Mouse (Mus musculus) natural killer cell, adult 2 months (primary cell): ENCODE results near the gene 1700001C19Rik.

ENCODE experiments used
- DNase-seq, 2 experiments: peaks; one replicate each; pipeline ENCODE4 v3.0.0; 2022; ENCODE audit warnings: low spot score in 2 of 2

The 1700001C19Rik gene

GRCm38 (mm10) chr17:47462209-47462608 is 25.0 kb upstream of the 1700001C19Rik start:
- DNase-seq: no peak

- no peak for DNase-seq
Measured at GRCm38 (mm10) chr17:47461688-47462087, 24.5 kb upstream of the 1700001C19Rik start.

- no peak for DNase-seq
Measured at GRCm38 (mm10) chr17:47459341-47459919, 22.3 kb upstream of the 1700001C19Rik start.

GRCm38 (mm10) chr17:47458936-47459335 is 21.8 kb upstream of the 1700001C19Rik start:
- no peak for DNase-seq

- no peak for DNase-seq
Measured at GRCm38 (mm10) chr17:47458310-47458709, 21.1 kb upstream of the 1700001C19Rik start.

GRCm38 (mm10) chr17:47454675-47455074 is 17.5 kb upstream of the 1700001C19Rik start:
- no peak for DNase-seq

GRCm38 (mm10) chr17:47452886-47453285 is 15.7 kb upstream of the 1700001C19Rik start:
- no peak for DNase-seq

- DNase-seq: no peak
Measured at GRCm38 (mm10) chr17:47450880-47451565, 13.8 kb upstream of the 1700001C19Rik start.

GRCm38 (mm10) chr17:47450239-47450638 is 13.1 kb upstream of the 1700001C19Rik start:
- no peak for DNase-seq

GRCm38 (mm10) chr17:47449432-47449831 is 12.3 kb upstream of the 1700001C19Rik start:
- DNase-seq: no peak

- no peak for DNase-seq
Measured at GRCm38 (mm10) chr17:47448523-47449372, 11.6 kb upstream of the 1700001C19Rik start.

GRCm38 (mm10) chr17:47446561-47446960 is 9.4 kb upstream of the 1700001C19Rik start:
- no peak for DNase-seq

GRCm38 (mm10) chr17:47446025-47446424 is 8.8 kb upstream of the 1700001C19Rik start:
- no peak for DNase-seq

GRCm38 (mm10) chr17:47445518-47445917 is 8.3 kb upstream of the 1700001C19Rik start:
- no peak for DNase-seq

GRCm38 (mm10) chr17:47444113-47444512 is 6.9 kb upstream of the 1700001C19Rik start:
- DNase-seq: no peak

GRCm38 (mm10) chr17:47442271-47442670 is 5.1 kb upstream of the 1700001C19Rik start:
- no peak for DNase-seq

- DNase-seq: no peak
Measured at GRCm38 (mm10) chr17:47441296-47442051, 4.3 kb upstream of the 1700001C19Rik start.

GRCm38 (mm10) chr17:47440359-47440890 is 3.2 kb upstream of the 1700001C19Rik start:
- DNase-seq: no peak

- no peak for DNase-seq
Measured at GRCm38 (mm10) chr17:47439396-47440028, 2.3 kb upstream of the 1700001C19Rik start.

- no peak for DNase-seq
Measured at GRCm38 (mm10) chr17:47438611-47439010, 1.4 kb upstream of the 1700001C19Rik start.
